Mouse (Mus musculus) kidney, postnatal 0 days (tissue): ENCODE measurements at regions not wholly inside any gene's neighbourhood (a gene's known extent, or its start where the extent isn't known, plus 50 kb on each side); places are given as distances from the start of the nearest gene placed in this dataset.
A peak's percentile ranks its signal among the peaks of the same experiment; 100 is the strongest.

Experiments used
- ATAC-seq: fragments of 200-750 bp; cut with Nextera tagmentation; replicated peaks from 2 replicates; pipeline ENCODE4 v1.8.0; 2017; ENCODE audit warnings: low read depth, moderate number of reproducible peaks, moderate TSS enrichment, moderate library complexity; ENCODE audit not compliant: low FRiP score
- DNase-seq: peaks from one replicate; pipeline ENCODE4 v3.0.0-alpha.2; 2016; ENCODE audit warnings: low spot score
- H3K27ac ChIP-seq: fragments of 300-500 bp; sonication (generic); 2 replicates; pipeline ENCODE4 v1.5.1; 2014; ENCODE audit warnings: mild to moderate bottlenecking
- H3K27me3 ChIP-seq: fragments of 300-500 bp; sonication (generic); 2 replicates; pipeline ENCODE4 v1.6.1; 2014; ENCODE audit warnings: low read length, mixed read lengths; ENCODE audit not compliant: insufficient read depth
- H3K36me3 ChIP-seq: fragments of 300-500 bp; sonication (generic); 2 replicates; pipeline ENCODE4 v1.6.1; 2014; ENCODE audit warnings: low read length, mixed read lengths; ENCODE audit not compliant: insufficient read depth
- H3K4me1 ChIP-seq: fragments of 300-500 bp; sonication (generic); replicated peaks from 2 replicates; pipeline ENCODE4 v1.6.1; 2014; ENCODE audit warnings: antibody characterized with exemption, low read length, mixed read lengths; ENCODE audit not compliant: insufficient read depth
- H3K4me2 ChIP-seq: fragments of 300-500 bp; sonication (generic); 2 replicates; pipeline ENCODE4 v1.6.1; 2014; ENCODE audit warnings: mild to moderate bottlenecking, low read length, moderate library complexity, mixed read lengths
- H3K4me3 ChIP-seq: fragments of 300-500 bp; sonication (generic); replicated peaks from 2 replicates; pipeline ENCODE4 v1.5.1; 2014; ENCODE audit warnings: low read depth, low read length
- H3K9ac ChIP-seq: fragments of 300-500 bp; sonication (generic); 2 replicates; pipeline ENCODE4 v1.6.1; 2014; ENCODE audit warnings: low read depth, low read length
- H3K9me3 ChIP-seq: fragments of 300-500 bp; sonication (generic); replicated peaks from 2 replicates; pipeline ENCODE4 v1.6.1; 2016; ENCODE audit warnings: low read length, inconsistent platforms, mixed read lengths
- CTCF ChIP-seq: IDR thresholded peaks from 2 replicates; pipeline ENCODE4 v1.5.1; 2016; ENCODE audit warnings: antibody characterized with exemption, low read depth, mild to moderate bottlenecking, moderate library complexity
- WGBS: fragments of 180-500 bp; shearing (Covaris S2); extraction: QIAGEN DNeasy Blood & Tissue Kit; methylation state at CpG from one replicate; pipeline ENCODE4 v1.1.7; 2014; 5-methylcytosine and 5-hydroxymethylcytosine counted together

DNA sequence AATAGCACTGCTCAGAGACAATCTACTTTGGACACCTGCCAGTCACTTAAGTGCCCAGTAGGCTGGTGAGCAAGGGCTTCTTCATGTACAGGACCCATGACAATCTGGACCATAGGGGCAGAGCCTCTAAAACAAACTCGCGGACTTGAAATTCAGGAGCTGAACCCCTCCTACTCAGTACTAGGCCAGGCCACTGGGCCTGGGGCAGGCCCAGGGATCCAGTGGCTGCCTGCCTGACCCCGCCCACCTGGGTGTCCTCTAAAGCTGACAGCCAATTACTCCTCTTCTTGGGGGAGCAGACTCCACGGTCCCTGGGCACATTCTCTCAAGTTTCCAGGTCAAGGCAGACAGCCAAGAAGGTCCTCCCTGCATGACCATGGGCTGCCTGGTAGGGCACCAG is 78.3 kb upstream of the A730046J19Rik start:
- WGBS, result 60% methylated on average over 4 of the region's 4 CpGs
- Histone ChIP-seq H3K4me1 (no peaks in the 10 kb centered on the region), H3K36me3 (no peaks in the 10 kb centered on the region), H3K4me3 (no peak overlapping the region), H3K27ac (no peak overlapping the region), H3K9me3 (no peaks in the 10 kb centered on the region), H3K9ac (no peak overlapping the region), H3K4me2 (no peak overlapping the region), H3K27me3 (no peaks in the 10 kb centered on the region)
- DNase-seq (peak; percentile 5), ATAC-seq (peak; percentile 71; the same call in 1 of the 2 replicates)
- no peak for TF ChIP-seq CTCF

DNA sequence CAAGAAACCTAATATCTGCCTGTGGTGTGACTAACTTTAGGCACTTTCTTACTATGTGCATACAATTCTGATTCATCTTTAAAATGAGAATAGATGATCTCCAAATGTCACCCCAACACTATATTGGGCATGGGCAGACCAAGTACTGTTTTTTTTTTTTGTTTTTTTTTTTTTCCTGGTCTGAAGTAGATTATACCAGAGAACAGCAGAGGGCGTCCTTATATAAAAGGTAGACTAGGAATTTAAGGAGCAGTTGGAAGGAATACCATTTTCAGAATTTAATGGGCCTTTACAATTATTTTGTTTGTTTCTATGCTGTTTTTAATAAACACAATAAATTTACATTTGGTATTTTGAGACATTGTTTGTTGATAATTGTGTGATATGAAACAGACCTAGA is 72.3 kb upstream of the A730046J19Rik start:
- Histone ChIP-seq H3K36me3 (no peaks in the 10 kb centered on the region), H3K4me1 (no peaks in the 10 kb centered on the region), H3K4me3 (no peak overlapping the region), H3K9me3 (no peaks in the 10 kb centered on the region), H3K27me3 (no peaks in the 10 kb centered on the region), H3K27ac (no peak overlapping the region), H3K4me2 (no peak overlapping the region), H3K9ac (no peak overlapping the region)
- ATAC-seq, result no peak
- WGBS, result 11% methylated on average over 1 of the region's 1 CpGs
- peak; percentile 57 for DNase-seq
- 0 out of 2 replicates have a peak, but pooled peaks have one; percentile 39 for TF ChIP-seq CTCF

DNA sequence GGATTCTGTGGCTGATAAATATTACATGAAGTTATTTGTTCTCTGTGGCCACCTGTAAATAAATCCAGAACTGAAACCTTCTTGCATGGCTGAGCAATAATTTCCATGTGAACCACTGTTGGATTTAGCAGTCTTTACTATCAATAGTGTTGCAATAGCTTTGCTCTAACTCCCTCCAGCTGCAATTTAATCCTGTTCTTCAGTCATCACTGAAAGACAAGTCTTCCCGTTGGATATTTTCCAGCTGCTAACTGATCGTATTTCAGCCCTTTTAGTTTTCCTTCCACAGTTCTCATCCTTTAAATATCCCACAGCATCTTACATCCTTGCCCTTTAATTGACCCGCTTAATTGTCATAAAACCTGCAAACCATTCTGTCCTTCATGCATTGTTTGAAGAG is 55.3 kb upstream of the A730046J19Rik start:
- peak; percentile 37 for DNase-seq
- Histone ChIP-seq H3K27ac (no peak overlapping the region), H3K4me1 (no peaks in the 10 kb centered on the region), H3K4me3 (no peak overlapping the region), H3K9me3 (no peaks in the 10 kb centered on the region), H3K4me2 (no peak overlapping the region), H3K9ac (no peak overlapping the region), H3K27me3 (no peaks in the 10 kb centered on the region), H3K36me3 (no peaks in the 10 kb centered on the region)
- WGBS, result 43% methylated on average over 3 of the region's 3 CpGs
- no peak for ATAC-seq
- no peak for TF ChIP-seq CTCF
